Mouse (Mus musculus): Measurements from ENCODE around the gene Iffo1. TPM values are rescaled to one million over a fixed set of nuclear protein-coding genes. Genes with fewer than 3 reads are reported as not detected.

The Iffo1 gene
- total and polyA plus RNA-seq, 2 experiments from 2014 or later, result 12.3 to 41.9 TPM

DNA sequence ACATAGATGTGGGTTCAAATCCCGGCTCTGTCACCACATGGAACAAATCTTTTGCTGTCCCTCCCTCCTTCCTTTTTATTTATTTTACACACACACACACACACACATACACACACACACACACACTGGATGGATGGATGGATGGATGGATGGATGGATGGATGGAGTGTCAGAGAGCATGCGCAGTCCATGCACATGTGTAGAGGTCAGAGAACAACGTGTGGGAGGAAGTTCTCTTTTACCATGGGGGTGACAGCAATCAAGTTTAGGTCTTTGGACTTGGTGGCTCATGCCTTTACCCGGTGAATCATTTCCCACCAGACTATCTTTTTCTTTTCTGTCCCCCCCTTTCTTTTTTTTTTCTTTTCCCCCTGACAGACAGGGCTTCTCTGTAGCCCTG, 8.6 kb downstream of the Iffo1 start:
- Histone ChIP-seq H3K27me3 (ENCODE audit: control insufficient read depth, insufficient read depth, low read length) (no peaks in the 10 kb centered on the region), H3K4me3 (ENCODE audit: low read depth, low read length) (no peak overlapping the region), H3K4me1 (ENCODE audit: control insufficient read depth, insufficient read depth) (peaks cover 12% of the 10 kb centered on the region), H3K36me3 (replicated peaks; ENCODE audit: control insufficient read depth, insufficient read depth, low read length) (peaks cover 61% of the 10 kb centered on the region), H3K4me2 (ENCODE audit: low read depth, low read length) (no peak overlapping the region), H3K9me3 (replicated peaks; ENCODE audit: control insufficient read depth, low read length) (no peaks in the 10 kb centered on the region), H3K9ac (replicated peaks; ENCODE audit: low read depth, low read length) (no peak overlapping the region), H3K27ac (ENCODE audit: low read depth) (no peak overlapping the region)
- 88% methylated on average over 4 of the region's 4 CpGs for WGBS
- TF ChIP-seq EP300 (IDR thresholded peaks at IDR 0.05; ENCODE audit: low read depth) (no peak), CTCF (IDR thresholded peaks at IDR 0.05; ENCODE audit: low read depth) (no peak)
- DNase-seq (ENCODE audit: low spot score), result no peak
- ATAC-seq (ENCODE audit: insufficient read depth, low read depth), result no peak

DNA sequence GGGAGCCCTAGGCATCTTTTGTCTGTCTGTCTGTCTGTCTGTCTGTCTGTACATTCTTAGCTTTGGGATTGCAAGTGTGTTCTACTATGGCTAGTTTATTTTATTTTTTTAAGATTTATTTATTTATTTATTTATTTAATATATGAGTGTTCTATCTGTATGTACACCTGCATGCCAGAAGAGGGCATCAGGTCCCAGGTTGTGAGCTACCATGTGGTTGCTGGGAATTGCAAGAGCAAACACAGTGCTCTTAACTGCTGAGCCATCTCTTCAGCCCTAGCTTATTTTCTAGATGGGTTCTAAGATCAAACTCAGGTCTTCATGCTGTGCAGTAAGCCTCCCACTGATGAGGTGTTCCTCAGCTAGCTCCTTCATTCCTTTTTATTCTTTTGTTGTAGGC, 9.5 kb downstream of the Iffo1 start:
- peaks cover 3% of the 10 kb centered on the region for H3K4me1 ChIP-seq (ENCODE audit: control insufficient read depth, insufficient read depth)
- H3K27ac ChIP-seq (ENCODE audit: low read depth), result no peak overlapping the region
- H3K9ac ChIP-seq (replicated peaks; ENCODE audit: low read depth, low read length), result no peak overlapping the region
- no peaks in the 10 kb centered on the region for H3K27me3 ChIP-seq (ENCODE audit: control insufficient read depth, insufficient read depth, low read length)
- TF ChIP-seq EP300 (IDR thresholded peaks at IDR 0.05; ENCODE audit: low read depth) (no peak), CTCF (IDR thresholded peaks at IDR 0.05; ENCODE audit: low read depth) (peak; percentile 39)
- no peaks in the 10 kb centered on the region for H3K9me3 ChIP-seq (replicated peaks; ENCODE audit: control insufficient read depth, low read length)
- no peak for DNase-seq (ENCODE audit: low spot score)
- no peak overlapping the region for H3K4me2 ChIP-seq (ENCODE audit: low read depth, low read length)
- H3K4me3 ChIP-seq (ENCODE audit: low read depth, low read length), result no peak overlapping the region
- peaks cover 67% of the 10 kb centered on the region for H3K36me3 ChIP-seq (replicated peaks; ENCODE audit: control insufficient read depth, insufficient read depth, low read length)
- ATAC-seq (ENCODE audit: insufficient read depth, low read depth), result no peak

DNA sequence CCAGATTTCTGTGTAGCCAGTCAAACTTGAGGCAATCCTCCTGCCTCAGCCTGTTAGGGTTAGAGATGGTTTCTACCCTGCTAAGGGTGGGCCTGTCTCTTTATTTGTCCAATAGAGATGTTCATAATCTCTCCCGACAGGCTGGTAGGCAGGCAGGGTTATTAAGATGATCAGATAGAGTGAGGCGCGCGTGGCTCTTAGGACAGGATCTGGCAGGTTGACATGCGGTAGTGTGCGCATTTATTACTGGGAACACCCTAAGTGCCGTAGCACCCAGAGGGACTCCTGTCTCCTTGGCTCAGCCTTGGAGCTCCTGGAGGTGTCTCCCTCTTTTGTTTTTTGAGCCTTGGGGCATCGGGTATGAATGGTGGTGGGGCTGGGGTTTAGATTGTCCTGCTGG, 10.2 kb downstream of the Iffo1 start:
- H3K4me3 ChIP-seq (ENCODE audit: low read depth, low read length), result no peak overlapping the region
- DNase-seq (ENCODE audit: low spot score), result no peak
- H3K36me3 ChIP-seq (replicated peaks; ENCODE audit: control insufficient read depth, insufficient read depth, low read length), result peaks cover 74% of the 10 kb centered on the region

DNA sequence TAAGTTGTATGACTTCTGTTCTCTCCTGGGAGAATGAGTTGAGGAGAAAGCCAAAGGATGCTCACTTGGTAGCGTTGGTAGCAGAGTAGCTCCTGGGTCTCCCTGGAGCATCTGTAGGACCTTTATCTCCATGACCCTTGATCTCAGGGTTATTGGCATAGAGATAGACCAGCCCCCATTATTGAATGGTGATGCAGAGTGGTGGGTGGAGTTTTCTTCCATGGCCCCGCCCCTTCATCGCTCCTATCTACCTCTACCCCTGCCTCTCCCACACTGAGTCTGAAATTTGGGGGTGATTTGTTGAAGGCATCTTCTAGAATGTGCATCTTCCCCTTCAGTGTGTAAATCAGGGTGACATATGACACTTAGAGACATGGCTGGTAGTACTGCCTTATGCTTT, 11.4 kb downstream of the Iffo1 start:
- H3K36me3 ChIP-seq (replicated peaks; ENCODE audit: control insufficient read depth, insufficient read depth, low read length), result peaks cover 79% of the 10 kb centered on the region
- no peak for DNase-seq (ENCODE audit: low spot score)
- no peak for TF ChIP-seq EP300 (IDR thresholded peaks at IDR 0.05; ENCODE audit: low read depth)
- no peak for TF ChIP-seq CTCF (IDR thresholded peaks at IDR 0.05; ENCODE audit: low read depth)
- 88% methylated on average over 3 of the region's 3 CpGs for WGBS
- no peaks in the 10 kb centered on the region for H3K27me3 ChIP-seq (ENCODE audit: control insufficient read depth, insufficient read depth, low read length)
- ATAC-seq (ENCODE audit: insufficient read depth, low read depth), result no peak
- no peak overlapping the region for H3K4me3 ChIP-seq (ENCODE audit: low read depth, low read length)
- no peak overlapping the region for H3K4me2 ChIP-seq (ENCODE audit: low read depth, low read length)
- H3K9ac ChIP-seq (replicated peaks; ENCODE audit: low read depth, low read length), result no peak overlapping the region
- no peak overlapping the region for H3K27ac ChIP-seq (ENCODE audit: low read depth)
- no peaks in the 10 kb centered on the region for H3K9me3 ChIP-seq (replicated peaks; ENCODE audit: control insufficient read depth, low read length)
- H3K4me1 ChIP-seq (ENCODE audit: control insufficient read depth, insufficient read depth), result peaks cover 7% of the 10 kb centered on the region

More for the DNA sequence above, 10.2 kb downstream of the Iffo1 start:
- TF ChIP-seq EP300 (IDR thresholded peaks at IDR 0.05; ENCODE audit: low read depth), result no peak
- no peak for TF ChIP-seq CTCF (IDR thresholded peaks at IDR 0.05; ENCODE audit: low read depth)
- no peaks in the 10 kb centered on the region for H3K27me3 ChIP-seq (ENCODE audit: control insufficient read depth, insufficient read depth, low read length)
- H3K4me2 ChIP-seq (ENCODE audit: low read depth, low read length), result no peak overlapping the region
- H3K4me1 ChIP-seq (ENCODE audit: control insufficient read depth, insufficient read depth), result no peaks in the 10 kb centered on the region
- H3K9ac ChIP-seq (replicated peaks; ENCODE audit: low read depth, low read length), result no peak overlapping the region
- H3K27ac ChIP-seq (ENCODE audit: low read depth), result no peak overlapping the region
- ATAC-seq (ENCODE audit: insufficient read depth, low read depth), result no peak
- H3K9me3 ChIP-seq (replicated peaks; ENCODE audit: control insufficient read depth, low read length), result no peaks in the 10 kb centered on the region
- WGBS, result 91% methylated on average over 8 of the region's 8 CpGs

DNA sequence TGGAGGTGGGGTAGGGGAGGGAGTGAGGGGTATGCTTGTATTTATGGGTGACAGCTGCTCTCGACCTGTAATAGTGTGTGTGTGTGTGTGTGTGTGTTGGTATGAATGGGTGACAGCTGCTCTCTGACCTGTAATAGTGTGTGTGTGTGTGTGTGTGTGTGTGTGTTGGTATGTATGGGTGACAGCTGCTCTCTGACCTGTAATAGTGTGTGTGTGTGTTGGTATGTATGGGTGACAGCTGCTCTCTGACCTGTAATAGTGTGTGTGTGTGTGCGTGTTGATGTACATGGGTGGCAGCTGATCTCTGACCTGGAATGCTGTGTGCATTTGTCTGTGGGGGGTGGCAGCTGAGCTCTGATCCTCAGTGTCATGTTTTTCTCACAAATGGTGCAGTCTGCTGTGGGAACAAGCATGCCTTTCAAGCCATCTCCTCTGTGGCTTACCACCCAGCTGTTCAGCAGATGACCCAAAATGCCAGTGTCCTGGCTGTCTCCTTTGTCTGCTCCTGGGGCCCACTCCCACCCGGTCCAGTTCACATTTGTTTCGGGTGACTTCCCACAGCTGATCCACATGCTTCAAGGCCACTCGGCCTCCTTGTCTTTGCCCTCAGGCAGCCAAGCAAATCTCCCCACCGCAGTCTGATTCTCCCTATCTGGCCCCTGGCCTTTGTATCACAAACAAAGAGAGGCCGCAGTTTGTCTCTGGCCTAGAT, 12.0 kb downstream of the Iffo1 start:
- H3K4me1 ChIP-seq (ENCODE audit: control insufficient read depth, insufficient read depth), result peaks cover 7% of the 10 kb centered on the region
- WGBS, result 65% methylated on average over 7 of the region's 7 CpGs
- ATAC-seq (ENCODE audit: insufficient read depth, low read depth), result no peak
- DNase-seq (ENCODE audit: low spot score), result no peak
- no peaks in the 10 kb centered on the region for H3K27me3 ChIP-seq (ENCODE audit: control insufficient read depth, insufficient read depth, low read length)
- H3K4me3 ChIP-seq (ENCODE audit: low read depth, low read length), result no peak overlapping the region
- no peak overlapping the region for H3K27ac ChIP-seq (ENCODE audit: low read depth)
- H3K9me3 ChIP-seq (replicated peaks; ENCODE audit: control insufficient read depth, low read length), result no peaks in the 10 kb centered on the region
- peaks cover 76% of the 10 kb centered on the region for H3K36me3 ChIP-seq (replicated peaks; ENCODE audit: control insufficient read depth, insufficient read depth, low read length)
- no peak for TF ChIP-seq CTCF (IDR thresholded peaks at IDR 0.05; ENCODE audit: low read depth)
- no peak for TF ChIP-seq EP300 (IDR thresholded peaks at IDR 0.05; ENCODE audit: low read depth)
- H3K4me2 ChIP-seq (ENCODE audit: low read depth, low read length), result no peak overlapping the region
- no peak overlapping the region for H3K9ac ChIP-seq (replicated peaks; ENCODE audit: low read depth, low read length)

DNA sequence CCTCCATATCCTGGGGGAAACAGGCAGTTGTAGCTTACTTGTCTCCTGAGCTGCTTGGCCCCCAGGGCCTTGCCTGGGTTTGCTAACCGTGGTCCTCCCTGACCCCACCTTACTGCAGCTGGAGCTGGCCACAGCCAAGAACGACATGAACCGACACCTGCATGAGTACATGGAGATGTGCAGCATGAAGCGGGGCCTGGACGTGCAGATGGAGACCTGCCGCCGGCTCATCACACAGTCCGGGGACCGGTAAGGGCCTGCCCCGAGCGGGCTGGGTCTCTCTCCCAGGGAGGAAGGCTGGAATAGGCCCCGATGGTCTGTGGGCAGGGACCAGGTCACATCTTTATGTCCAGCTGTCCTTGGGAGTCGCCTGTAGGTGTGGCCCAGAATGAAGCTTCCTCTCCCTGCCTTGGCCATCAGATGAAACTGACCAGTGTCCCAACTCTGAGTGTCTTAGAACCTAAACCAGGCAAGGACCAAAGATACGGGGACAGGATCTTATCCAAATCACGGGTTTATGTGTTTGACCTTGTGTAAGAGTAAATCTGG, 14.0 kb downstream of the Iffo1 start:
- Histone ChIP-seq H3K27me3 (ENCODE audit: control insufficient read depth, insufficient read depth, low read length) (no peaks in the 10 kb centered on the region), H3K4me2 (ENCODE audit: low read depth, low read length) (no peak overlapping the region), H3K9ac (replicated peaks; ENCODE audit: low read depth, low read length) (no peak overlapping the region), H3K4me3 (ENCODE audit: low read depth, low read length) (no peak overlapping the region), H3K9me3 (replicated peaks; ENCODE audit: control insufficient read depth, low read length) (no peaks in the 10 kb centered on the region), H3K36me3 (replicated peaks; ENCODE audit: control insufficient read depth, insufficient read depth, low read length) (peaks cover 69% of the 10 kb centered on the region), H3K27ac (ENCODE audit: low read depth) (no peak overlapping the region), H3K4me1 (ENCODE audit: control insufficient read depth, insufficient read depth) (peaks cover 16% of the 10 kb centered on the region)
- DNase-seq (ENCODE audit: low spot score), result no peak
- ATAC-seq (ENCODE audit: insufficient read depth, low read depth), result no peak
- WGBS, result 83% methylated on average over 15 of the region's 15 CpGs
- TF ChIP-seq EP300 (IDR thresholded peaks at IDR 0.05; ENCODE audit: low read depth), result no peak
